Mouse (Mus musculus) ES-Bruce4 (cell line): Measurements from ENCODE around the gene Ptges3. TPM values are rescaled to one million over a fixed set of nuclear protein-coding genes. Genes with fewer than 3 reads are reported as not detected.
A peak's percentile ranks its signal among the peaks of the same experiment; 100 is the strongest.

Experiments used
- H3K27ac ChIP-seq: 2 replicates; pipeline ENCODE4 v1.5.1; 2012; ENCODE audit warnings: low read length, inconsistent platforms; ENCODE audit not compliant: insufficient read depth
- H3K27me3 ChIP-seq: 2 replicates; pipeline ENCODE4 v1.6.1; 2012; ENCODE audit warnings: mild to moderate bottlenecking, low read length, inconsistent platforms; ENCODE audit not compliant: control insufficient read depth, poor library complexity, insufficient read depth, severe bottlenecking
- H3K36me3 ChIP-seq: 2 replicates; pipeline ENCODE4 v1.6.1; 2012; ENCODE audit warnings: inconsistent platforms, mild to moderate bottlenecking, low read length, moderate library complexity; ENCODE audit not compliant: control insufficient read depth, poor library complexity, insufficient read depth, severe bottlenecking
- H3K4me1 ChIP-seq: one replicate; pipeline ENCODE4 v1.8.1; 2011; ENCODE audit warnings: low read length; ENCODE audit not compliant: control insufficient read depth, insufficient read depth
- H3K4me3 ChIP-seq: 2 replicates; pipeline ENCODE4 v1.5.1; 2011; ENCODE audit warnings: low read depth, mild to moderate bottlenecking, low read length
- H3K9ac ChIP-seq: 2 replicates; pipeline ENCODE4 v1.6.1; 2012; ENCODE audit warnings: low read depth, mild to moderate bottlenecking, inconsistent platforms; ENCODE audit not compliant: poor library complexity, severe bottlenecking
- H3K9me3 ChIP-seq: replicated peaks from 2 replicates; pipeline ENCODE4 v1.6.1; 2012; ENCODE audit warnings: mild to moderate bottlenecking, low read length, inconsistent platforms; ENCODE audit not compliant: control insufficient read depth, poor library complexity, insufficient read depth, severe bottlenecking
- CTCF ChIP-seq: IDR thresholded peaks from one replicate; pipeline ENCODE4 v1.8.1; 2011; ENCODE audit warnings: low read depth, low read length
- EP300 ChIP-seq: IDR thresholded peaks from 2 replicates; pipeline ENCODE4 v1.6.1; 2011; ENCODE audit warnings: low read depth, low read length; ENCODE audit not compliant: insufficient read depth
- POLR2A ChIP-seq: IDR thresholded peaks from one replicate; pipeline ENCODE4 v1.8.1; 2011; ENCODE audit warnings: low read length; ENCODE audit not compliant: insufficient read depth
- polyA plus RNA-seq: library from polyadenylated mRNA; stranded (reverse); fragments of >200 nt; gene quantifications from 2 replicates; pipeline ENCODE4 v1.2.4, GENCODE M21; 2011; ENCODE audit warnings: low read depth; ENCODE audit not compliant: missing spikeins, insufficient read depth, insufficient read length

Ptges3 gene
- polyA plus RNA-seq, 1 experiment = 788 TPM

GRCm38 (mm10) chr10:128041636-128042035, 17.1 kb upstream of the Ptges3 start:
- no peak overlapping the region for H3K27ac ChIP-seq
- no peak overlapping the region for H3K9ac ChIP-seq
- H3K4me3 ChIP-seq = no peak overlapping the region
- TF ChIP-seq CTCF = no peak
- TF ChIP-seq EP300 = no peak
- TF ChIP-seq POLR2A = no peak
- H3K4me1 ChIP-seq = peaks cover 10% of the 10 kb centered on the region
- H3K27me3 ChIP-seq = no peaks in the 10 kb centered on the region
- peaks cover 93% of the 10 kb centered on the region for H3K36me3 ChIP-seq
- no peaks in the 10 kb centered on the region for H3K9me3 ChIP-seq

- Histone ChIP-seq H3K27me3 (no peaks in the 10 kb centered on the region), H3K4me3 (no peak overlapping the region), H3K9me3 (no peaks in the 10 kb centered on the region), H3K4me1 (peaks cover 10% of the 10 kb centered on the region), H3K9ac (peak overlapping the region; percentile 26; the same call in 1 of the 2 replicates), H3K36me3 (peaks cover 96% of the 10 kb centered on the region), H3K27ac (no peak overlapping the region)
- no peak for TF ChIP-seq EP300
- TF ChIP-seq CTCF = no peak
- no peak for TF ChIP-seq POLR2A
Observed at GRCm38 (mm10) chr10:128042466-128042865, 16.3 kb upstream of the Ptges3 start.

GRCm38 (mm10) chr10:128043041-128043835, 15.5 kb upstream of the Ptges3 start:
- no peak for TF ChIP-seq POLR2A
- no peak for TF ChIP-seq EP300
- TF ChIP-seq CTCF = no peak
- peaks cover 8% of the 10 kb centered on the region for H3K4me1 ChIP-seq
- H3K27me3 ChIP-seq = no peaks in the 10 kb centered on the region
- no peaks in the 10 kb centered on the region for H3K9me3 ChIP-seq
- H3K36me3 ChIP-seq = peaks cover 98% of the 10 kb centered on the region
- no peak overlapping the region for H3K4me3 ChIP-seq
- H3K9ac ChIP-seq = peak overlapping the region; percentile 26; the same call in 1 of the 2 replicates
- H3K27ac ChIP-seq = no peak overlapping the region

- no peak overlapping the region for H3K9ac ChIP-seq
- peaks cover 68% of the 10 kb centered on the region for H3K36me3 ChIP-seq
- H3K4me1 ChIP-seq = no peaks in the 10 kb centered on the region
- H3K4me3 ChIP-seq = no peak overlapping the region
- no peaks in the 10 kb centered on the region for H3K9me3 ChIP-seq
- H3K27ac ChIP-seq = no peak overlapping the region
- no peaks in the 10 kb centered on the region for H3K27me3 ChIP-seq
- TF ChIP-seq POLR2A (no peak), CTCF (no peak), EP300 (no peak)
Observed at GRCm38 (mm10) chr10:128048157-128048556, 10.6 kb upstream of the Ptges3 start.

DNA sequence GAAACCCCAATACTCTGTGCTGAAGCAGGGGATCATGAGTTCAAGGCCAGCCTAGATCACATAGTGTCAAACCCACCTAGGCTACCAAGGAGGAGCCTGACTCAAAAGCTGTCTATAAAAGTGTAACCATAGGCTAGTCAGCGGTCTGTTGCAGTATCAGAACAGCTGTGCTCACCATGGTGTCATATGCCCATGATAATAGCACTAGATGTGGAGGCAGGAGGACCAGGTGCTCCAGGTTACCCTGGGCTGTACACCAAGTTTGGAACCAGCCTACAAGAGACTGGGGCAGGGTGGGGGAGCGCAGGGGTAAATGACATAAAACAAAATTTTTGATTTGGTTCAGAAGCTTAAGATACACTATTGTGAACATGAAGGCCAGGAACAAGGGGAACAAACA, 9.0 kb upstream of the Ptges3 start:
- H3K36me3 ChIP-seq = peaks cover 52% of the 10 kb centered on the region
- no peaks in the 10 kb centered on the region for H3K4me1 ChIP-seq
- no peak overlapping the region for H3K9ac ChIP-seq
- H3K27me3 ChIP-seq = no peaks in the 10 kb centered on the region
- TF ChIP-seq EP300 (no peak), CTCF (no peak), POLR2A (no peak)
- H3K27ac ChIP-seq = no peak overlapping the region
- H3K4me3 ChIP-seq = no peak overlapping the region
- no peaks in the 10 kb centered on the region for H3K9me3 ChIP-seq

DNA sequence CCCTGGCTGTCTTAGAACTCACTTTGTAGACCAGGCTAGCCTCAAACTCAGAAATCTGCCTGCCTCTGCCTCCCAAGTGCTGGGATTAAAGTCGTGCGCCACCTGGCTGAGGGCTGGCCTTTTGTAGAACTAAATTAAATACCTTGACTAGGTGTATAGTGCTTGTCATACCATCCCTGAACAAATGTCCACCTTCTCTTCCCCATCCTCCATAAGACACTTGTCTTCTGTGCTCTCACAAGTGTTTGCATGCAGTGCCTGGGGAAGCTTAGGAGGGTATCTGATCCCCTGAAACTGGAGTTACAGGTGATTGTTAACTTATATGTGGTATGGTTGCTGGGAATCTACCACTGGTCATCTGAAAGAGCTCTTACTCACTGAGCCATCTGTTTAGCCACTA, 8.4 kb upstream of the Ptges3 start:
- Histone ChIP-seq H3K27me3 (no peaks in the 10 kb centered on the region), H3K27ac (no peak overlapping the region), H3K4me3 (no peak overlapping the region), H3K9ac (no peak overlapping the region), H3K36me3 (peaks cover 46% of the 10 kb centered on the region), H3K9me3 (no peaks in the 10 kb centered on the region), H3K4me1 (no peaks in the 10 kb centered on the region)
- TF ChIP-seq EP300 (no peak), CTCF (no peak), POLR2A (no peak)
